Mouse (Mus musculus) midbrain, embryonic 10.5 days (tissue): Measurements from ENCODE around the gene Wfs1. TPM values are rescaled to one million over a fixed set of nuclear protein-coding genes. Genes with fewer than 3 reads are reported as not detected.

ENCODE experiments used
- DNase-seq: peaks from one replicate; pipeline ENCODE4 v3.0.0-alpha.2; 2017; ENCODE audit warnings: low spot score
- H3K27ac ChIP-seq: fragments of 300-500 bp; sonication (generic); replicated peaks from 2 replicates; pipeline ENCODE4 v1.5.1; 2016; ENCODE audit warnings: mild to moderate bottlenecking
- H3K27me3 ChIP-seq: fragments of 300-500 bp; sonication (generic); 2 replicates; pipeline ENCODE4 v1.6.1; 2016; ENCODE audit warnings: low read depth, mild to moderate bottlenecking; ENCODE audit not compliant: poor library complexity, severe bottlenecking
- H3K36me3 ChIP-seq: fragments of 300-500 bp; sonication (generic); 2 replicates; pipeline ENCODE4 v1.6.1; 2016; ENCODE audit warnings: mild to moderate bottlenecking, moderate library complexity
- H3K4me1 ChIP-seq: fragments of 300-500 bp; sonication (generic); 2 replicates; pipeline ENCODE4 v1.6.1; 2016
- H3K4me3 ChIP-seq: fragments of 300-500 bp; sonication (generic); 2 replicates; pipeline ENCODE4 v1.5.1; 2016; ENCODE audit warnings: mild to moderate bottlenecking, moderate library complexity
- H3K9me3 ChIP-seq: fragments of 300-500 bp; sonication (generic); replicated peaks from 2 replicates; pipeline ENCODE4 v1.6.1; 2016; ENCODE audit warnings: mild to moderate bottlenecking
- WGBS: fragments of 180-500 bp; shearing (Covaris S2); methylation state at CpG from one replicate; pipeline ENCODE4 v1.1.7; 2016; 5-methylcytosine and 5-hydroxymethylcytosine counted together
- polyA plus RNA-seq: library from polyadenylated mRNA; unstranded; fragments of >200 nt; fragmentation: Nextera tagmentation; extraction: Ambion mirVana; gene quantifications from 2 replicates; pipeline ENCODE4 v1.2.1, GENCODE M21; 2016

Wfs1 gene
- 8.9 and 9.9 TPM in 2 replicates for polyA plus RNA-seq

- H3K36me3 ChIP-seq, result no peaks in the 10 kb centered on the region
- peak; percentile 98 for DNase-seq
- H3K27ac ChIP-seq, result peak within 1 kb of the TSS; percentile 80
- no peaks in the 10 kb centered on the region for H3K9me3 ChIP-seq
- peaks cover 28% of the 10 kb centered on the region for H3K4me1 ChIP-seq
- 1% methylated on average over 60 of the region's 60 CpGs for WGBS
- peaks cover 20% of the 10 kb centered on the region for H3K27me3 ChIP-seq
- peak within 1 kb of the TSS; percentile 87 for H3K4me3 ChIP-seq
Measured at GRCm38 (mm10) chr5:36988781-36989624, at the start of gene Wfs1. TSS of gene Wfs1 (minus strand) at chr5:36989205.

GRCm38 (mm10) chr5:37036884-37037283 lies 47.9 kb upstream of the Wfs1 start:
- no peak overlapping the region for H3K27ac ChIP-seq

DNA sequence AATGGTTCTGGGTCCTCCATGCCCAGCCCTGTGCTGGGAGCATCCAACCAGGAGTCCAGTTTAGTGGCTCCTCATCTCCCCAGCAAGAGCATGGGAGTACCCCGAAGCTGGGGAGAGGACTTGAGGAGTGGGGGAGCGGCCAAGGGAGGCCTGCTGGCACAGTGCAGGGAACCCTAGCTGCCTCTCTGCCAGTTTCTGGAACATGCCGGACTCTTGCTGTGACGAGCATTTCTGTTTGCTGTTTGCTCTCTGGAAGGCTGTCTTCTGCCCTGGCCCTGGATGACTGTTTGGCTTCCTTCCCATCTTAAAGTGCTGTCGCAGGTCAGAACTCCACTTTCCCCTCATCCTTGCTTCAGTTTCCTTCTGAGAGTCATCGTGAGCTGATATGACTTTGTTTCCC lies 46.9 kb upstream of the Wfs1 start:
- H3K36me3 ChIP-seq, result no peaks in the 10 kb centered on the region
- peaks cover 6% of the 10 kb centered on the region; the same call in 1 of the 2 replicates for H3K4me1 ChIP-seq
- no peak overlapping the region for H3K27ac ChIP-seq
- WGBS, result 84% methylated on average over 6 of the region's 6 CpGs
- no peaks in the 10 kb centered on the region for H3K9me3 ChIP-seq
- no peak for DNase-seq
- no peak overlapping the region for H3K4me3 ChIP-seq
- peaks cover 18% of the 10 kb centered on the region for H3K27me3 ChIP-seq

More at GRCm38 (mm10) chr5:37036884-37037283, 47.9 kb upstream of the Wfs1 start:
- H3K9me3 ChIP-seq, result no peaks in the 10 kb centered on the region
- H3K4me1 ChIP-seq, result peaks cover 9% of the 10 kb centered on the region
- H3K4me3 ChIP-seq, result no peak overlapping the region
- peaks cover 8% of the 10 kb centered on the region; the same call in 1 of the 2 replicates for H3K27me3 ChIP-seq
- WGBS, result 83% methylated on average over 3 of the region's 3 CpGs
- no peaks in the 10 kb centered on the region for H3K36me3 ChIP-seq
- no peak for DNase-seq

- Histone ChIP-seq H3K4me3 (no peak overlapping the region), H3K27me3 (peaks cover 25% of the 10 kb centered on the region), H3K36me3 (no peaks in the 10 kb centered on the region), H3K27ac (no peak overlapping the region), H3K9me3 (no peaks in the 10 kb centered on the region), H3K4me1 (peaks cover 4% of the 10 kb centered on the region; the same call in 1 of the 2 replicates)
- DNase-seq, result no peak
- WGBS, result 82% methylated on average over 6 of the region's 6 CpGs
Measured at GRCm38 (mm10) chr5:37035192-37035591, 46.2 kb upstream of the Wfs1 start.

- Histone ChIP-seq H3K4me3 (no peak overlapping the region), H3K4me1 (peaks cover 22% of the 10 kb centered on the region), H3K9me3 (no peaks in the 10 kb centered on the region), H3K27ac (no peak overlapping the region), H3K27me3 (peaks cover 69% of the 10 kb centered on the region), H3K36me3 (no peaks in the 10 kb centered on the region)
- DNase-seq, result no peak
- 57% methylated on average over 9 of the region's 9 CpGs for WGBS
Measured at GRCm38 (mm10) chr5:37030753-37031152, 41.7 kb upstream of the Wfs1 start.

DNA sequence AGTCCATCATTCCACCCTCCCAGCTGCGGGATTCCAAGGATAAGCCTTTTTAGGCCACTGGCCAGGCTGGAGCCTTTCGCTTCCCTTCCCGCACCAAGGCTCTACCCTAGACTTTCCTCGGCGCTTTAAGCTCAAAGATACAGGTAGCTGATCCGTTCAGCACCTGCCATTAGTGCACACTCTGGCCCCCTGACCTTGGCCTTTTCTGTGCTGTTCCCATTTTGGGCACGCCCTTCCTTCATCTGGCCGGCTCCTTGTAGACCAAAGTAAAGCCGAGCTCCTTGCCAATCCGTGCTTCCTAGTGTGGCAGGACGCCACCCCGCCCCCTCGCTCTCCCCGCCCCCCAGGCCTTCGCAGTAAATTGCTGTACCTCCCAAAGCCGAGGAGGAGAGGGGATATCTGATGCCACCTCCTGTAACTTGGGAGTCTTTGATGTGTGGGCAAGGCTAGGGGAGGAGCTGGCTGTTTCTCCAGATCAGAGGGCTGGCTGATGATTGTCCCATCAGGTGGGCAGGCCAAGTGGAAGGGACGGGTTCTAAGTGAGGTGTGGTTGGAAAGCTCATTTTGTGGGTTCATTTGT lies 40.4 kb upstream of the Wfs1 start:
- H3K4me1 ChIP-seq, result peaks cover 22% of the 10 kb centered on the region
- no peaks in the 10 kb centered on the region for H3K36me3 ChIP-seq
- H3K4me3 ChIP-seq, result peak overlapping the region; percentile 76
- WGBS, result 2% methylated on average over 17 of the region's 17 CpGs
- H3K27ac ChIP-seq, result no peak overlapping the region
- H3K9me3 ChIP-seq, result no peaks in the 10 kb centered on the region
- peaks cover 74% of the 10 kb centered on the region for H3K27me3 ChIP-seq
- DNase-seq, result peak; percentile 19

GRCm38 (mm10) chr5:37028486-37029311 lies 39.7 kb upstream of the Wfs1 start:
- Histone ChIP-seq H3K27me3 (peaks cover 81% of the 10 kb centered on the region), H3K27ac (no peak overlapping the region), H3K4me3 (peak overlapping the region; percentile 76), H3K9me3 (no peaks in the 10 kb centered on the region), H3K36me3 (no peaks in the 10 kb centered on the region), H3K4me1 (peaks cover 22% of the 10 kb centered on the region)
- DNase-seq, result peak; percentile 31
- WGBS, result under 1% methylated on average over 71 of the region's 72 CpGs

DNA sequence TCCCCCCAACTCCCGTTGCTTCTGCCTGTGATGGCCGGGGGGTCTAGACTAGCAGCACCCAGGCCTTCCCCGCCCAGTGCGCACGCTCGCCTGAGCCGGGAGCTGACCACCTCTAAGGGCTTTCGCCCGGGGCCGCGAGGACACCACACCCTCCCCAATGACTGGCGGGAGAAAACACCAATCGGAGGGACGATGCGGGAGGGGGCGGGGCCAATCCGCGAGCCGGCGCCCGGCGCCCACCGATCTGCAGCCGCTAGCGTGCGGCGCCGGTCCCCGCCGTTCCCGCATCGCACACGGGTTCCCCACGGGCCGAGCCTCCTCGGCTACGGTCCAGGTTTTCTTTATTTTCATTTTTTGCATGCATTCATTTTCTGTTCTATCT lies 39.1 kb upstream of the Wfs1 start:
- Histone ChIP-seq H3K27me3 (peaks cover 80% of the 10 kb centered on the region), H3K36me3 (no peaks in the 10 kb centered on the region), H3K27ac (peak overlapping the region; percentile 69), H3K4me3 (peak overlapping the region; percentile 76), H3K4me1 (peaks cover 22% of the 10 kb centered on the region), H3K9me3 (no peaks in the 10 kb centered on the region)
- under 1% methylated on average over 37 of the region's 37 CpGs for WGBS
- DNase-seq, result peak; percentile 89

DNA sequence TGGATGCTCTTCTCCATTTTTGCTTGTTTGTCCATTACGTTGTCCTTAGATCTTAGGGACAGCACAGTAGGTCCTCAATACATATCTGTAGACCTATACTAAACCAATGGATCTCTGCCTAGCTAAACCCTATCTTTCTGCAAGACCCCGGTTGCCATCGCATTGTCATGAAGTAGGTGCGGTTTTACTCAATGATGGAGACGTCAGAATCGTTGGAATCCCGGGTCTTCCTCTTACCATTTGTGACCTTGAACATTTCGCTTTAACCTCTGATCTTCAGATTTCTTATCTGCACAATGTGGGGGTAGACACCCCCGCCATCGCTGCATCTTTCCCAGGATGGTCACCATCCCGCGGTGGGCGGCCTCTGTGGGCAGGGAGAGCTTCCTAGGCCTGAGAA lies 38.7 kb upstream of the Wfs1 start:
- H3K27ac ChIP-seq, result peak overlapping the region; percentile 69
- peaks cover 80% of the 10 kb centered on the region for H3K27me3 ChIP-seq
- 14% methylated on average over 13 of the region's 13 CpGs for WGBS
- no peak for DNase-seq
- H3K9me3 ChIP-seq, result no peaks in the 10 kb centered on the region
- peaks cover 22% of the 10 kb centered on the region for H3K4me1 ChIP-seq
- no peaks in the 10 kb centered on the region for H3K36me3 ChIP-seq
- H3K4me3 ChIP-seq, result peak overlapping the region; percentile 76

DNA sequence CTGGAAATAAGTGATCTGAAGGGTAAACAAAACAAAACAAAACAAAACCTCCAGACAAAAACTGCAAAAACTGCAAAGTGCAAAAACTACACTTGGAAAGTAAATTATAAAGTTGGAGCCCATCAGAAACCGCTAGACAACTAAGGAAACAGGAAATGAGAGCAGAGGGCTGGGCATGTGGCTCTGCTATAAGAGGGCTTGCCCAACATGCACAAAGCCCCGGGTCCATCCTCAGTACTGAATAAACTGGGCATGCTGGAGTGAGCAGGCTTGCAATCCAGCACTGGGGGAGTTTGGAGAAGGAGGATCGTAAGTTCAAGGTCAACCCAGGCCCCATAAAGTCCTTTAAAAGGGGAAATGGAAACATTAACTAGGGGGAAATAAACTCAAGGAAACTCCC lies 28.2 kb upstream of the Wfs1 start:
- no peaks in the 10 kb centered on the region for H3K9me3 ChIP-seq
- H3K4me1 ChIP-seq, result peaks cover 7% of the 10 kb centered on the region
- no peak overlapping the region for H3K27ac ChIP-seq
- no peaks in the 10 kb centered on the region for H3K36me3 ChIP-seq
- no peak overlapping the region for H3K4me3 ChIP-seq
- DNase-seq, result no peak
- H3K27me3 ChIP-seq, result peaks cover 6% of the 10 kb centered on the region
- WGBS, result 75% methylated on average over 3 of the region's 3 CpGs

DNA sequence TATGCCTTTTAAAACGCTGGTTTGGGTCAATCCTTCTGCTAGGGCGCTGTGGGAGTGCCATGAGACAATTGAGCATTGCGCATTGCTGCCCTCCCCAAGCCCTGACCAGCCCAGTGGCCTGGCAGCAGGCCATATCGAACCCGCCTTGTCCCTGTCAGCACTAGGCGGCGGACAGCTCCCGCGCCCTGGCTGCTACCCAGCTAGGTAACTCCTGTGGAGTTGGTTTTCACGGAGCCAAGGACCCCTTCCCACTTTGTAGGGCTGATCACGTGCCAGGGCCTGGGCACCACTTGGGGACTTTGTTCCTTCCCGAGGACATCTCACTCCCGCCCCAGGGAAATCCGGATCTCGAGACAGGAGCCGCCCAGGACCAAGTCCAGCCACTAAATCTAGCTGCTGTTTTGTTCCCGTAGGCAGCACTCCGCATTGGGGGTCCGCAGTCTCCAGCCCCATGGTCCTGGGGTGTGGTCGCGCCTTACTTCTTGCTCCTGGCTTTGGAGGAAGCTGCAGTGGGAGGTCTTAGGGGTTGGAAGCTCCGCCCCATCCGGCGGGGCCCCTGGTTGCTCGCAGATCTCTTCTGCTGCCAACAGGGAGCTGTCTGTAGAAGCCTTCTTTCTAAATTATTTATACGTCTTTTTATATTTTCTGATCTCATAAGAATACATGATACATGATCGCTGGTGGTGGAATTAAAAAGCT lies 26.8 kb upstream of the Wfs1 start:
- peak overlapping the region; percentile 41 for H3K4me3 ChIP-seq
- WGBS, result 6% methylated on average over 27 of the region's 27 CpGs
- no peak overlapping the region for H3K27ac ChIP-seq
- no peaks in the 10 kb centered on the region for H3K9me3 ChIP-seq
- H3K4me1 ChIP-seq, result peaks cover 7% of the 10 kb centered on the region
- H3K27me3 ChIP-seq, result peaks cover 6% of the 10 kb centered on the region
- no peaks in the 10 kb centered on the region for H3K36me3 ChIP-seq
- peak; percentile 26 for DNase-seq

- H3K4me3 ChIP-seq, result no peak overlapping the region
- peaks cover 4% of the 10 kb centered on the region for H3K4me1 ChIP-seq
- no peaks in the 10 kb centered on the region for H3K36me3 ChIP-seq
- 80% methylated on average over 10 of the region's 10 CpGs for WGBS
- peaks cover 4% of the 10 kb centered on the region for H3K27me3 ChIP-seq
- H3K27ac ChIP-seq, result no peak overlapping the region
- DNase-seq, result no peak
- peaks cover 14% of the 10 kb centered on the region; the same call in 1 of the 2 replicates for H3K9me3 ChIP-seq
Measured at GRCm38 (mm10) chr5:37010666-37011317, 21.8 kb upstream of the Wfs1 start.
